Mouse (Mus musculus) neural tube, embryonic 15.5 days (tissue): ENCODE data around the gene Rras2. TPM values are rescaled to one million over a fixed set of nuclear protein-coding genes. Genes with fewer than 3 reads are reported as not detected.

Experiments used
- ATAC-seq: fragments of 200-750 bp; cut with Nextera tagmentation; 2 replicates; pipeline ENCODE4 v1.8.0; 2017; ENCODE audit warnings: mild to moderate bottlenecking, moderate TSS enrichment, moderate library complexity; ENCODE audit not compliant: low FRiP score
- H3K27ac ChIP-seq: fragments of 300-500 bp; sonication (generic); replicated peaks from 2 replicates; pipeline ENCODE4 v1.5.1; 2015; ENCODE audit warnings: mild to moderate bottlenecking, inconsistent platforms
- H3K27me3 ChIP-seq: fragments of 300-500 bp; sonication (generic); replicated peaks from 2 replicates; pipeline ENCODE4 v1.6.1; 2015; ENCODE audit warnings: inconsistent platforms
- H3K36me3 ChIP-seq: fragments of 300-500 bp; sonication (generic); 2 replicates; pipeline ENCODE4 v1.6.1; 2015; ENCODE audit warnings: inconsistent platforms
- H3K4me1 ChIP-seq: fragments of 300-500 bp; sonication (generic); 2 replicates; pipeline ENCODE4 v1.6.1; 2015; ENCODE audit warnings: inconsistent platforms
- H3K4me2 ChIP-seq: fragments of 300-500 bp; sonication (generic); 2 replicates; pipeline ENCODE4 v1.6.1; 2015; ENCODE audit warnings: inconsistent platforms, mild to moderate bottlenecking, moderate library complexity
- H3K4me3 ChIP-seq: fragments of 300-500 bp; sonication (generic); replicated peaks from 2 replicates; pipeline ENCODE4 v1.5.1; 2015; ENCODE audit warnings: mild to moderate bottlenecking, inconsistent platforms
- H3K9ac ChIP-seq: fragments of 300-500 bp; sonication (generic); replicated peaks from 2 replicates; pipeline ENCODE4 v1.6.1; 2015; ENCODE audit warnings: mild to moderate bottlenecking, inconsistent platforms
- H3K9me3 ChIP-seq: fragments of 300-500 bp; sonication (generic); replicated peaks from 2 replicates; pipeline ENCODE4 v1.6.1; 2016; ENCODE audit warnings: inconsistent platforms
- WGBS: fragments of 180-500 bp; shearing (Covaris S2); methylation state at CpG from one replicate; pipeline ENCODE4 v1.1.7; 2015; ENCODE audit warnings: mixed read lengths; 5-methylcytosine and 5-hydroxymethylcytosine counted together
- polyA plus RNA-seq: library from polyadenylated mRNA; unstranded; fragments of >200 nt; fragmentation: Nextera tagmentation; extraction: Ambion mirVana; gene quantifications from 2 replicates; pipeline ENCODE4 v1.2.1, GENCODE M21; 2015

Gene Rras2
- polyA plus RNA-seq, 1 experiment from 2014 or later = 18.2 TPM

DNA sequence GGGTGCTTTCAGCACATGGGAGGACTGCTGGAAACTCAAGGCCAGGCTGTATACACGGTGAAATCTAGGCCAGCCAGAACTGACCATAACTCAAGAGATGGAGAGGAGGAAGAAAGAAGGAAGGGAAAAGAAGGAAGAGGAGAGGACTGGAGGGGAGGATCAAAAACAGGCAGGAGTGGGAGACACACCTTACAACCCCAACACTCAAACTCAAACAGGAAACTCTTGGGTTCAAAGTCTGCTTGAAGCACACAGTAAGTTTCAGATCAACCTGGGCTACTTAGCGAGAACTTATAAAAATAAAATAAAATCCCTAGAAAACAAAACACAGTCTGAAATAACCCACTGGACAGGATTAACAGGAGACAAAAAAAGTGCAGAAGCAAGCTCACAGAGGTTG is 71.8 kb downstream of the Rras2 start:
- no peaks in the 10 kb centered on the region for H3K27me3 ChIP-seq
- H3K27ac ChIP-seq = no peak overlapping the region
- H3K4me2 ChIP-seq = no peak overlapping the region
- H3K4me1 ChIP-seq = no peaks in the 10 kb centered on the region
- ATAC-seq = no peak
- no peak overlapping the region for H3K4me3 ChIP-seq
- WGBS = 77% methylated on average over 2 of the region's 2 CpGs
- no peaks in the 10 kb centered on the region for H3K9me3 ChIP-seq
- no peak overlapping the region for H3K9ac ChIP-seq
- 0 out of 2 replicates have a peak, but pooled peaks cover 5% of the 10 kb centered on the region for H3K36me3 ChIP-seq

DNA sequence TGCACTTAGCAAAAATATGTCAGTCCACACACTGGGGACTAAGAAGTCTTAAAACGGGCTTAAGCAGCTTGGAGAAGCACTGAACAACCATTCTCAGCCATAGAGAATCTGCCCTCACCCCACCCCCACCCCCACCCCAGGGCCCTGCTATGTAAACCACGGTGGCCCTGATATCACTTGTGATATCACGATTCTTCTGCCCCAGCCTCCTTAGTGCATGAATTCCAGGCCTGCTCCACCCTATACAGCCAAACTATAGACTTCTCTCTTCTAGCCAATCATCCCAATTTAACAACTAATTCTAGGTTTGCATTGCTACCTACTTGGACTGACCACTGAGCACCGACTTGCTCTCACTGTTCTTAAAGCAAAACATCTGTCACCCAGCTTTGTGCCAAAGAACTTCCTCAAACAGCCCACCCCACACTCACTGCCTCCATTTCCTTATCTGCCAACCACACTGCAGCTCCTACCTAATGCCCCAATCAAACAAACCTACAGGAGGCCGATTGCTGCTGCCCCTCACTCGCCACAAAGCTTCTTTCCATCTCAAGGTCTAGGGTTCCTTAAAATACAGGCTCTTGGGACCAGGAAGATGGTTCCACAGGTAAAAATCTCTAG is 73.5 kb downstream of the Rras2 start:
- 88% methylated on average over 6 of the region's 6 CpGs for WGBS
- no peak for ATAC-seq
- Histone ChIP-seq H3K27ac (no peak overlapping the region), H3K4me3 (no peak overlapping the region), H3K4me2 (no peak overlapping the region), H3K9ac (no peak overlapping the region), H3K27me3 (no peaks in the 10 kb centered on the region), H3K36me3 (0 out of 2 replicates have a peak, but pooled peaks cover 5% of the 10 kb centered on the region), H3K9me3 (no peaks in the 10 kb centered on the region), H3K4me1 (no peaks in the 10 kb centered on the region)

DNA sequence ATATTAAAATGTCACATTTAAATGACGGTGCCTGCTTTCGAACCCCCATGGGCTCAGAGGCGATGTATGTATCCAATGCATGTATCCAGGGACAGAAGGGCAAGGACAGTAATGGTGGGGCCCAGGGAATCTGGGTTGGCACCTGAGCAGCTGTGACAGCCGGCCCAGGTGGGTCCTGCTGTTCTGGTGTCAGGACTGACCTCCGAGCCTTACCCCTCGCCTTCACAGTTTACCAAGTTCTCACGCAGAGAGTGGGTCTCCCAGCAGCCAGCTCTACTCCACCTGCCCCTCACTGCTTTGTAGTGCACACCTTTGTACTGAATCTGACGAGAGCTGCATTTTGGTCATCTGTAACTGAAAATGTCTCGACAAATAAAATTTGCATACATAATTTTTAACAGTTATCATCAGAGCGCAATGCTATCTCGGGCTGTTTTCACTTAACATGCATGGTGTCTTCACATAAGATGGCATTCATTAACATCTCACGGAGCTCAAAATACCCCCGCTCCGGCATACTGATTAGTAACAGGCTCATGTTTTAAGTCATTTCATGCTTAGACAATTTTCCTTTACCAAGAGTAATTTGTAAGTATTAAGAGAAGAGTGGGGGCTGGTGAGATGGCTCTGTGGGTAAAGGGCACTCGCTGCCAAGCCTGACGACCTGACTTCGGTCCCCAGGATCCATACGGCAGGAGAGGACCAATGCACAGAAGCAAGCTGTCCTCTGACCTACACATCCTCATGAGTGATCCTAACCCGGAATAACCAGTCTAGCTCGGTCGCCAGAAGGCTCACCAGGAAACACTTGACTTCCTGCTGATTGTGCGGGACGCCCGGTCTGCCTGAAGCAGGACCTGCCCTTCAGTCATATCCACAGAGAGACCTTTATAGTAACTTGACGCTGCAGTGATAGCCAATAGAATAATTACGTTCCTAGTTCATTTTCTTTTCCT is 74.3 kb downstream of the Rras2 start:
- H3K4me3 ChIP-seq = no peak overlapping the region
- no peak overlapping the region for H3K27ac ChIP-seq
- 0 out of 2 replicates have a peak, but pooled peaks cover 5% of the 10 kb centered on the region for H3K36me3 ChIP-seq
- no peaks in the 10 kb centered on the region for H3K9me3 ChIP-seq
- no peaks in the 10 kb centered on the region for H3K27me3 ChIP-seq
- no peak for ATAC-seq
- no peak overlapping the region for H3K9ac ChIP-seq
- WGBS = 82% methylated on average over 26 of the region's 26 CpGs
- H3K4me1 ChIP-seq = no peaks in the 10 kb centered on the region
- H3K4me2 ChIP-seq = no peak overlapping the region

DNA sequence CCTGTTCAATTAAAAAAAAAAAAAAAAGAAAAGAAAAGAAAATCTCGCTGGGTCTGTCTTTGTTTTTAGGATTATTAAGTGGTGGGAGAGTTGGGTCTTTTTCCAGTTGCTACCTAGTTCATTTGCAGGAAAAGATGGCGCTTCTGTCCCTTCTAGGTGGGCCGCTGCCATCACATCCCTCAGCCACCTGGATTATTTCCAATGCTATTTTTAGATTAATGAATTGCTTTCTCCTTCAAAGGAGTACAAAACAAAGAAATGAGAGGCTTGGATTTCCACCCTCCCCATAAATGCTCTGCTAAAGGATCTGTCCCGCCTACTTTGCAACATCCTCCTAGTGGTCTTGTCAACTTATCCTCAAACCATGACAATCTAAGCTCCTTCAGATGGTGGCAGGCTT is 76.2 kb downstream of the Rras2 start:
- no peak overlapping the region for H3K27ac ChIP-seq
- H3K36me3 ChIP-seq = no peaks in the 10 kb centered on the region
- H3K27me3 ChIP-seq = no peaks in the 10 kb centered on the region
- no peak overlapping the region for H3K4me2 ChIP-seq
- no peak overlapping the region for H3K4me3 ChIP-seq
- peaks cover 9% of the 10 kb centered on the region; the same call in 1 of the 2 replicates for H3K4me1 ChIP-seq
- WGBS = 85% methylated on average over 4 of the region's 4 CpGs
- H3K9me3 ChIP-seq = no peaks in the 10 kb centered on the region
- no peak overlapping the region for H3K9ac ChIP-seq
- no peak for ATAC-seq

DNA sequence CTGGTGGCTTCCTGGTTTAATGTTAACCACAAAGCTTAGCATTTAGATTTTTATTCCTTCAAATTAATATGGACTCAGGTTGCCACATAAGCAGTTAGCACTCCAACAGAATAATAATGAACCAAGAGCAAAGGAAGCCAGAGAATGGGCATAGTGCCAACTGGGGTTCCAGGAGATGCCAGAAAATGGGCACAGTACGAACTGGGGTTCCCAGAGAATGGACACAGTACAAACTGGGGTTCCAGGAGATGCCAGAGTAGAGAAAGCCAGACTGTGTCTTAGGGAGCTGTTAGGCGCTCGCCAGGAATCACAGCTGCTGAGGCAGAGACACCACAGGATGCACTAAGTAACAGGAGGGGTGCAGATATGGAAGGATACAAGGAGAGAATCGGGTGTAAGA is 80.3 kb downstream of the Rras2 start:
- Histone ChIP-seq H3K36me3 (no peaks in the 10 kb centered on the region), H3K4me2 (no peak overlapping the region), H3K4me1 (peaks cover 9% of the 10 kb centered on the region; the same call in 1 of the 2 replicates), H3K4me3 (no peak overlapping the region), H3K9me3 (no peaks in the 10 kb centered on the region), H3K27ac (0 out of 2 replicates have a peak overlapping the region, but pooled peaks have one; percentile 33), H3K9ac (no peak overlapping the region), H3K27me3 (no peaks in the 10 kb centered on the region)
- no peak for ATAC-seq
- whole genome bisulfite sequencing = 76% methylated on average over 4 of the region's 4 CpGs

DNA sequence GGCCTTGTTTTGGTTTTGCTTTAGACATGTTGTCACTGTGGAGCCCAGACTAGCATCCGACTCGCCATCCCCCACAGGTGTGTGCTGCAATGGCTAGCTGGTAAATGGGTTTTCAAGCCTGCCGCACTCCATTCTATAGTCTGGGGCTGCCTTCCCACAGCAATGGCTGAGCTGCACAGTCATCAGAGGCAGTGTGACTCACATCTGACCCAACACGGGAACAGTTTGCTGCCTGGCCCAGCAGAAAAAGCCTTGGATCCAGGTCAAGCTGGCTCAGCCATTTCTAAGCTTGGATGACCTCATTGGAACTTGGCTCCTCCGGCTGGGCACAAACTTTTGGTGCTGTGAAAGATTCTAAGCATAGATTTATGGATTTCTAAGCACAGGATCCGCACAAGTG is 88.0 kb downstream of the Rras2 start:
- WGBS = 80% methylated on average over 6 of the region's 6 CpGs
- no peak for ATAC-seq
- Histone ChIP-seq H3K4me3 (no peak overlapping the region), H3K4me1 (0 out of 2 replicates have a peak, but pooled peaks cover 5% of the 10 kb centered on the region), H3K27ac (no peak overlapping the region), H3K4me2 (no peak overlapping the region), H3K27me3 (no peaks in the 10 kb centered on the region), H3K36me3 (no peaks in the 10 kb centered on the region), H3K9ac (no peak overlapping the region), H3K9me3 (no peaks in the 10 kb centered on the region)

DNA sequence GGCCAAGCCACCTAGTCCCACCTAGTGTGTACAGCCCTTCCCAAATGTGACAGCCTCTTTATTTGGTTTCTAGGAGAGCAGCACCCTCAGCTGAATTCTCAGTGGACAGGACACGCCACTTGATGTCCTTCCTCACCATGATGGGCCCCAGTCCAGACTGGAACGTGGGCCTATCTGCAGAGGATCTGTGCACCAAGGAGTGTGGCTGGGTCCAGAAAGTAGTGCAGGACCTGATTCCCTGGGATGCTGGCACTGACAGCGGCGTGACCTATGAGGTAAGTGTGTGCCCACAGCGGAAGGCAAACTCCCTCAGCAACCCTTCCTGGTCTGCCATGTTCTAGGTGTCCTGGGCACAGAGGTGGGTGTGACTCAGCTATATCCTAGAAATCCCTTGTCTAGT is 88.8 kb downstream of the Rras2 start:
- no peaks in the 10 kb centered on the region for H3K36me3 ChIP-seq
- no peak overlapping the region for H3K9ac ChIP-seq
- 93% methylated on average over 5 of the region's 5 CpGs for WGBS
- H3K27me3 ChIP-seq = no peaks in the 10 kb centered on the region
- no peak overlapping the region for H3K4me2 ChIP-seq
- no peaks in the 10 kb centered on the region for H3K9me3 ChIP-seq
- ATAC-seq = no peak
- H3K4me3 ChIP-seq = no peak overlapping the region
- H3K27ac ChIP-seq = no peak overlapping the region
- H3K4me1 ChIP-seq = 0 out of 2 replicates have a peak, but pooled peaks cover 5% of the 10 kb centered on the region

DNA sequence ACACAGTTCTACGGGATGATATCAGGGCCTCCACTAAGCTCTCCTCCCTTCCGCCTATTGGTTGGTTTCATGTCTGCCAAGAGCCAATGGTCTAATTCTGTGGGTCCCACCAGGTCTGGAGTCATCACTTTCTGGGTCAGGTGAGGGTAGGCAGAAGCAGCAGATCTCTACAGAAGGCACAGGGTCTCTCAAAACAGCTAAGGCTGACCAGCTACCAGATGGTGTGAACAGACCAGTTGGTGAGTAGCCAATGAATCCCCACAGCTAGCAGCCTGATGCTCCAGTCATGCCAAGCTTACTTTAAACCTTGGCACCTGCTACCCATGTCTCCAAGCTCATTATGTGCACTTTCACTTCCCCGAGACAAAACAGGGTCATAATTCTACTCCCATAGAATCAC is 90.2 kb downstream of the Rras2 start:
- Histone ChIP-seq H3K9me3 (no peaks in the 10 kb centered on the region), H3K4me2 (no peak overlapping the region), H3K4me1 (0 out of 2 replicates have a peak, but pooled peaks cover 5% of the 10 kb centered on the region), H3K36me3 (no peaks in the 10 kb centered on the region), H3K4me3 (no peak overlapping the region), H3K9ac (no peak overlapping the region), H3K27ac (no peak overlapping the region), H3K27me3 (no peaks in the 10 kb centered on the region)
- no peak for ATAC-seq
- WGBS = 76% methylated on average over 3 of the region's 3 CpGs

DNA sequence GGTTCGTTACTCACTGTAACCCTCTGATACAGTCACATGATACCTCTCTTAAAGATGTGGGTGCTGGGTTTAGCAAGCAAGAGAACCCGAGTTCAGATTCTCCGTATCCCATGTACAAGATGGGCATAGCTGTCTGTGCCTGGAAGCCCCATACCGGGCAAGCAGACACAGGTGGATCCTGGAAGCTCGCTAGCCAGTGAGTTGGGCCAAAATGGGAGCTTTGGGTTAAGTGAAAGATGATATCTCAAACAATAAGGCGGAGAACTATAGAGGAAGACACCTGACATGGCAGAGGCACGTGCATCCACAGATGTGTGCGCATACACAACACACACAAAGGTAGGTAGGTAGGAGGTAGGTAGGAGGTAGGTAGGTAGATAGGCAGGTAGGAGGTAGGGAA is 90.7 kb downstream of the Rras2 start:
- H3K27ac ChIP-seq = no peak overlapping the region
- H3K9ac ChIP-seq = no peak overlapping the region
- H3K4me2 ChIP-seq = no peak overlapping the region
- H3K9me3 ChIP-seq = no peaks in the 10 kb centered on the region
- ATAC-seq = no peak
- H3K4me3 ChIP-seq = no peak overlapping the region
- H3K27me3 ChIP-seq = no peaks in the 10 kb centered on the region
- no peaks in the 10 kb centered on the region for H3K36me3 ChIP-seq
- WGBS = 91% methylated on average over 8 of the region's 8 CpGs
- 0 out of 2 replicates have a peak, but pooled peaks cover 5% of the 10 kb centered on the region for H3K4me1 ChIP-seq

DNA sequence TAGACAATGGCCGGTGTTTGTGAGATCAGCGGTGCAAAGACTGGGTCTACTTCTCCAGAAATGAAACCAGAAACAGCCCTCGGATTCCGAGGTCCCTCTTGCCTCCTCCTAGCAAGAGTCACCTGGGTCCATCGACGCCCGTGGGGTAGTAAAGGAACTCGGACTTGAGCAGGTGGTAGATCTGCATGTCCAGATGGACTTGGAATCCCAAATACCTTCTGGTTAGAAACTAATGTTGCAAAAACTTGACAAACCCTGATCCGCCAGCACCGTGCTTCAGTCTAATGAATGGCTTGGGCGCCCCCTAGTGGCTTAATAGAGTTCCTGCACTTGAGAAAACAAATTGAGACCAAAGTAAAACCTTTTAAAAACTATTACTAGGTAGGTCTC is 96.9 kb downstream of the Rras2 start:
- Histone ChIP-seq H3K4me2 (peak overlapping the region; percentile 61), H3K36me3 (no peaks in the 10 kb centered on the region), H3K27ac (no peak overlapping the region), H3K27me3 (no peaks in the 10 kb centered on the region), H3K4me3 (peak overlapping the region; percentile 40), H3K9ac (no peak overlapping the region), H3K9me3 (no peaks in the 10 kb centered on the region), H3K4me1 (peaks cover 6% of the 10 kb centered on the region; the same call in 1 of the 2 replicates)
- ATAC-seq = peak; percentile 75
- 2% methylated on average over 11 of the region's 11 CpGs for WGBS

DNA sequence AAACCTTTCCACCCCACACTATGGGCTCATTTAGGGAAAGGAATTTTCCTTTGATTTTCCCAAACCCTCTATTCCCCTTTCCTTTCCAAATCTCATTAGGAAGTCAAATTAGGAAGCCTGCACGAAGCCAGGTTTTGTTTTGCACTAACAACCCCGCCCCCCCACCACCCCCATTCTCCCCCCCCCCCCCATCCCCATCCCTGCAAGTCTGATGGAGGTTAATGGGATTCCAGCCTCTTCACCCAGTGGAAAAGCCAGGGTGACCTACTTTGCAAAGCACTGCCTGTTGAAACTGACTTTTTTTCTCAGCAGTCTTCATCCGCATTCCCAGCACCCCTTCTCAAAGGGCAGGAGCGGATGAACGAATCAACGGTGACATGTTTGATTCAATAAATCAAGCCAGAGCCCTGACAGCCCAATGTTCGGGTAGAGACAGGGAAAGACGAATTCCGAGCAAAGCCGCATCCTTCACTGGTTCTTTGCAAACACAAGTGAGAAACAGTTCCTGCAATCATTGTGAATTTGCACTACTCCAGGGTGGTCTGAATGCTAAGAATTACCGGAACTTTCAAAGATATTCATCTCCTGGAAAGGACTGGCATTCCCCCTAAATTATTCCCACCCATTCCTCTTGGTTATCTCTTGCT is 97.4 kb downstream of the Rras2 start:
- Histone ChIP-seq H3K4me2 (peak overlapping the region; percentile 61), H3K9ac (no peak overlapping the region), H3K9me3 (no peaks in the 10 kb centered on the region), H3K4me3 (peak overlapping the region; percentile 40), H3K27ac (peak overlapping the region; percentile 19; the same call in 1 of the 2 replicates), H3K4me1 (peaks cover 6% of the 10 kb centered on the region; the same call in 1 of the 2 replicates), H3K27me3 (no peaks in the 10 kb centered on the region), H3K36me3 (no peaks in the 10 kb centered on the region)
- peak; percentile 31; the same call in 1 of the 2 replicates for ATAC-seq
- 4% methylated on average over 11 of the region's 11 CpGs for WGBS
